Mouse (Mus musculus) lung, embryonic 15.5 days (tissue): ENCODE measurements around the gene Tkt. TPM values are rescaled to one million over a fixed set of nuclear protein-coding genes. Genes with fewer than 3 reads are reported as not detected.
"Not testable (repeated sequence)": the region's sequence is repeated elsewhere in the genome, so short reads cannot be mapped to it uniquely, and the experiment has no call there.

ENCODE experiments used
- ATAC-seq: fragments of 200-750 bp; cut with Nextera tagmentation; 2 replicates; pipeline ENCODE4 v1.8.0; 2017; ENCODE audit warnings: moderate number of reproducible peaks, borderline replicate concordance; ENCODE audit not compliant: low FRiP score, low TSS enrichment; ENCODE audit errors: extremely low read depth
- H3K27ac ChIP-seq: fragments of 300-500 bp; sonication (generic); 2 replicates; pipeline ENCODE4 v1.5.1; 2015; ENCODE audit warnings: moderate library complexity, mild to moderate bottlenecking, inconsistent platforms
- H3K27me3 ChIP-seq: fragments of 300-500 bp; sonication (generic); 2 replicates; pipeline ENCODE4 v1.6.1; 2015; ENCODE audit warnings: inconsistent platforms
- H3K36me3 ChIP-seq: fragments of 300-500 bp; sonication (generic); 2 replicates; pipeline ENCODE4 v1.6.1; 2015; ENCODE audit warnings: inconsistent platforms
- H3K4me1 ChIP-seq: fragments of 300-500 bp; sonication (generic); 2 replicates; pipeline ENCODE4 v1.6.1; 2015; ENCODE audit warnings: inconsistent platforms
- H3K4me2 ChIP-seq: fragments of 300-500 bp; sonication (generic); 2 replicates; pipeline ENCODE4 v1.6.1; 2015; ENCODE audit warnings: inconsistent platforms, mild to moderate bottlenecking, moderate library complexity
- H3K4me3 ChIP-seq: fragments of 300-500 bp; sonication (generic); 2 replicates; pipeline ENCODE4 v1.5.1; 2015; ENCODE audit warnings: mild to moderate bottlenecking, inconsistent platforms
- H3K9ac ChIP-seq: fragments of 300-500 bp; sonication (generic); 2 replicates; pipeline ENCODE4 v1.6.1; 2015; ENCODE audit warnings: inconsistent platforms
- H3K9me3 ChIP-seq: fragments of 300-500 bp; sonication (generic); 2 replicates; pipeline ENCODE4 v1.6.1; 2016; ENCODE audit warnings: inconsistent platforms
- WGBS: fragments of 180-500 bp; shearing (Covaris S2); methylation state at CpG from one replicate; pipeline ENCODE4 v1.1.7; 2015; 5-methylcytosine and 5-hydroxymethylcytosine counted together
- polyA plus RNA-seq: library from polyadenylated mRNA; unstranded; fragments of >200 nt; fragmentation: Nextera tagmentation; extraction: Ambion mirVana; gene quantifications from 2 replicates; pipeline ENCODE4 v1.2.1, GENCODE M21; 2015

Gene Tkt
- polyA plus RNA-seq, 1 experiment from 2014 or later = 289 TPM

DNA sequence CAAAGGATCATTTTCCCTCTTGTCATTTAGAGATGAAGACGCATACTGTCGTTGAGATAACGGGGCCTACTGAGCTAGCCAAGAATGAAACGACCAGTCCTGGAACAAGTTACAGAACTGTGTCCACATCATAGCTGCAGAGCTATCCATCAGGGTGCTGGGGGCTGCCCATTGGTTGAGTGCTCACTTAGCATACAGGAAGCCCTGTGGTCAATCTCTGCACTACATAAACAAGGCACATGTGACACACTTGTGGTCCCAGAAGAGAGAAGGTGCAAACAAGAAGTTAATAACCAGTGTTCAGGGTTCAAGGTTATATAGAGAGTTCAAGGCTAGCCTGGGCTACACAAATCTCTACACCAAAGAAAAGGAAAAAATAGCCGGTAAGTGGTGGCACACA, 16.7 kb upstream of the Tkt start:
- WGBS = 67% methylated on average over 5 of the region's 5 CpGs
- Histone ChIP-seq H3K4me3 (no peak overlapping the region), H3K9me3 (no peaks in the 10 kb centered on the region), H3K4me2 (no peak overlapping the region), H3K36me3 (peaks cover 13% of the 10 kb centered on the region), H3K27ac (no peak overlapping the region), H3K4me1 (peaks cover 10% of the 10 kb centered on the region; the same call in 1 of the 2 replicates), H3K9ac (no peak overlapping the region), H3K27me3 (no peaks in the 10 kb centered on the region)
- no peak for ATAC-seq

GRCm38 (mm10) chr14:30531896-30532295, 16.3 kb upstream of the Tkt start:
- 91% methylated on average over 6 of the region's 6 CpGs for WGBS
- ATAC-seq = no peak
- no peak overlapping the region for H3K4me3 ChIP-seq
- H3K9me3 ChIP-seq = no peaks in the 10 kb centered on the region
- peaks cover 10% of the 10 kb centered on the region; the same call in 1 of the 2 replicates for H3K4me1 ChIP-seq
- no peak overlapping the region for H3K9ac ChIP-seq
- peaks cover 10% of the 10 kb centered on the region for H3K36me3 ChIP-seq
- H3K27me3 ChIP-seq = no peaks in the 10 kb centered on the region
- no peak overlapping the region for H3K27ac ChIP-seq
- H3K4me2 ChIP-seq = no peak overlapping the region

- H3K9ac ChIP-seq = no peak overlapping the region
- H3K9me3 ChIP-seq = no peaks in the 10 kb centered on the region
- H3K27me3 ChIP-seq = no peaks in the 10 kb centered on the region
- no peak for ATAC-seq
- WGBS = 67% methylated on average over 6 of the region's 6 CpGs
- no peak overlapping the region for H3K4me2 ChIP-seq
- H3K4me1 ChIP-seq = peaks cover 10% of the 10 kb centered on the region; the same call in 1 of the 2 replicates
- H3K4me3 ChIP-seq = no peak overlapping the region
- H3K27ac ChIP-seq = no peak overlapping the region
- no peaks in the 10 kb centered on the region for H3K36me3 ChIP-seq
Measured at GRCm38 (mm10) chr14:30533780-30534450, 14.2 kb upstream of the Tkt start.

DNA sequence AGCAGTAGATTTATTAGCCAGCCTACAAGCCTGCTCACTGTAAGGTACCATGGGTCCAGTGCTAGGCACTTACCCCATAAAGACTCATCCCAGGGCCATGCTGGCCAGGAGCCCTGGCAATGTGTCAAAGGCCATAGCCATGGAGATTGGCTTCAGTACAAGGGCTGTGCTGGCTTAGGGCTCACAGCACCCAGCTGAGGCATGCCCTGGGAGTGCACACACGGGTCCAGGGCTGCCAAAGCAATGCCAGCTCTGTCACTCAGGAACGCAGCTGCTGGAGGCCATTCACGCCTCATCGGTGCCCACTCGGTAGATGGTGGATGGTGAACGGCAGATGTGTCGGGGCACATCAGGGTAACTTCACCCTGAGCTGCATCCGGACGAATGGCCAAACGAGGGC, 6.6 kb upstream of the Tkt start:
- Histone ChIP-seq H3K27me3 (no peaks in the 10 kb centered on the region), H3K9ac (no peak overlapping the region), H3K4me2 (no peak overlapping the region), H3K36me3 (no peaks in the 10 kb centered on the region), H3K4me3 (no peak overlapping the region), H3K9me3 (no peaks in the 10 kb centered on the region), H3K27ac (no peak overlapping the region), H3K4me1 (no peaks in the 10 kb centered on the region)
- WGBS = 70% methylated on average over 10 of the region's 10 CpGs
- no peak for ATAC-seq

- not testable (repeated sequence) for H3K4me2 ChIP-seq, H3K4me3 ChIP-seq, H3K27me3 ChIP-seq, H3K4me1 ChIP-seq, ATAC-seq, H3K9ac ChIP-seq, H3K9me3 ChIP-seq, H3K27ac ChIP-seq, H3K36me3 ChIP-seq
- 83% methylated on average over 5 of the region's 5 CpGs for WGBS
Measured at GRCm38 (mm10) chr14:30543331-30543730, 4.8 kb upstream of the Tkt start.

DNA sequence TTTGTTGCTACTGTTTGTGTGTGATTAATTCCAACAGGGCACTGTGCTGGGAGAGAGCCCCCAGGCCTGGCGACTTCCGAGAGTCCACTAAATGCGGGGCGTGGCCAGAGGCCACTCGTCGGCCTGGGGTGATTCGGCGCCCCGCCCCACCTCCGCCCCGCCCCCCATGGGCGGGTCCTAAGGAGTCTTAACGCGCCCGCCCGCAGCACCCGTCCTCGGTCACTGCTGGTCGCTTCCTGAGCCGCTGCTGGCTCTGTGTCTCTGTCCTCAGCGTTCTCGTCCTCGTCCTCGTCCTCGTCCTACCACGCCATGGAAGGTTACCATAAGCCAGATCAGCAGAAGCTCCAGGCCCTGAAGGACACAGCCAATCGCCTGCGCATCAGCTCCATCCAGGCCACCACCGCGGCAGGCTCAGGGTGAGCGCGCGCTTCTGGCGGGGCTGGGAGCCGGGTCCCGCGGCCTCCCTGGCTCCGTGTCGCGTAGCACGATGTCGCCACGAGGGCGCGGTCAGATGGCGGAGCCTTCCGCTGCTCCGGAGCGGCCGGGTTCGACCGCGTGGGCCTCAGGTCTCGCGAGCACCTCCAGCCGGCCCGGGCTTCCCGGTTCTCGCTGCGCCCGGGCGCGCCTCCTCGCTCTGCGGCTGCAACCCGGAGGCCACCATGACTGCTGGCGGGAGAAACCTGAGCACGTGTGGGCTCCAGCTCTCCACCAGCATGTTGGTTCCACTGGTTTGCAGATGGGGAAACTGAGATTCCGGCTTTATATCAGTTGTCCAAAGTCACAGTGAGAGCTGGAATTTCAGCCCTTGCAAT, 1.0 kb downstream of the Tkt start:
- H3K9me3 ChIP-seq = no peaks in the 10 kb centered on the region
- H3K9ac ChIP-seq = peak overlapping the region; percentile 78
- peak overlapping the region; percentile 79 for H3K4me3 ChIP-seq
- H3K4me2 ChIP-seq = peak overlapping the region; percentile 90
- H3K27me3 ChIP-seq = no peaks in the 10 kb centered on the region
- peak overlapping the region; percentile 94 for H3K27ac ChIP-seq
- H3K4me1 ChIP-seq = peaks cover 34% of the 10 kb centered on the region
- H3K36me3 ChIP-seq = no peaks in the 10 kb centered on the region
- peak; percentile 94 for ATAC-seq
- WGBS = under 1% methylated on average over 69 of the region's 69 CpGs

DNA sequence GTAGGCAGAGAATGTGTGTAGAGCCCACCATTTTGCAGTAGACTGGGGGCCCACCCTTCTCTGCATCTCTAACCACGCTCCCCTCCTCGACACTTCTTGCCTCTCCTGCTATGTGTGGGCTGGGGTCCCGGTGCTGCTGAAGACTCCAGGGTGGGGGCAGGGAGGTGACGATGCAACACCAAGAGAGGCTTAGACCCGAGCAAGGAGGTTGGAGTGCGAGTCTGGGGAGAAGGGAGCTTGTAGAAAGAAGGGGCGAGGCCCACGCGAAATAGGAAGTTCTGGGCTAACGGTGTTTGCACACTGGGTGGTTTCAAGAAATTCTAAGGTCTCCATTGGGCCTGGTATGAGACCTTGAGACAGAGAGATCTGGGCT, 1.6 kb downstream of the Tkt start:
- H3K9ac ChIP-seq = peak overlapping the region; percentile 78
- H3K4me3 ChIP-seq = peak overlapping the region; percentile 79
- ATAC-seq = peak; percentile 8; the same call in 1 of the 2 replicates
- peak overlapping the region; percentile 94 for H3K27ac ChIP-seq
- WGBS = 0% methylated on average over 10 of the region's 10 CpGs
- H3K36me3 ChIP-seq = no peaks in the 10 kb centered on the region
- H3K27me3 ChIP-seq = no peaks in the 10 kb centered on the region
- H3K4me1 ChIP-seq = peaks cover 34% of the 10 kb centered on the region
- peak overlapping the region; percentile 90 for H3K4me2 ChIP-seq
- no peaks in the 10 kb centered on the region for H3K9me3 ChIP-seq

DNA sequence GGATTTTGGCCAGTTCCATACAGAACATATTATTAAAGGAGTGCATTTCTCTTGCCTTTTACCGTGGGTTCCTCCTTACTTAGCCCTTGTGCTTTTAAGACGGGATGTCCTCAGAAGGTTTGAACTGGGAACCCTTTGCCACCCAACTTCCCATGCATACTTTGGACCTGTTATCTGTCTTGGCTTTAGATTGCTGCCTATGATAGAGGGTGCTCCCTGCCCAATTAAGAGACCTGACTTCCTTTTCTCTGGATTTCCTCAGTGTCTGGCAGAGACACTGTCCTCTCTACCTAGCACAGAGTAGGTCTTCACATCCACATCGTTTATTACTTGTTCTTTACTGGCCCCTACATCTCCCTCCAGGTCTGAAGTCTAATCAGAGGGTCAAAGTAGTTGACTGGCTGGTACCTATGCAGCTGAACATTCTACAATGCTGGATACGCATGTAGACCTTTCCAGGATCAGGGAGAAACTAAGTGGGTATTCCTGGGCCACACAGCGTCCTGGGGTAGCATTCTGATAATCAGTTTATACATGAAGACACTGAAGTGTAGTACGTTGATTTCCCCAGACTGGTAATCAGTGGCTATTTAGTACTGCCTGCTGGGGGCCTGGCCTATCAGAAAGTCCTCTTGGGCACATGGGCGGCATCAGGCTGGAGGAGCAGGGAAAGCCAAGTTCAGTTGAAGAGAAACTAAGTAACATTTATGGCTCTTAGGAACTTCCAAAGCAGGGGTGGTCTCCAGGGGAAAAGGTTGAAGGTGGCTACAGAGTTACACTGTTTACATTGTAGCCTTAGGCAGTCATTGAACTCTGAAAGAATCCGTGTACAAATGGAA, 2.3 kb downstream of the Tkt start:
- Histone ChIP-seq H3K4me3 (peak overlapping the region; percentile 79), H3K36me3 (peaks cover 4% of the 10 kb centered on the region; the same call in 1 of the 2 replicates), H3K27me3 (no peaks in the 10 kb centered on the region), H3K9me3 (no peaks in the 10 kb centered on the region), H3K4me1 (peaks cover 34% of the 10 kb centered on the region), H3K4me2 (peak overlapping the region; percentile 90), H3K27ac (peak overlapping the region; percentile 94; the same call in 1 of the 2 replicates), H3K9ac (peak overlapping the region; percentile 78)
- no peak for ATAC-seq
- WGBS = 21% methylated on average over 8 of the region's 8 CpGs

DNA sequence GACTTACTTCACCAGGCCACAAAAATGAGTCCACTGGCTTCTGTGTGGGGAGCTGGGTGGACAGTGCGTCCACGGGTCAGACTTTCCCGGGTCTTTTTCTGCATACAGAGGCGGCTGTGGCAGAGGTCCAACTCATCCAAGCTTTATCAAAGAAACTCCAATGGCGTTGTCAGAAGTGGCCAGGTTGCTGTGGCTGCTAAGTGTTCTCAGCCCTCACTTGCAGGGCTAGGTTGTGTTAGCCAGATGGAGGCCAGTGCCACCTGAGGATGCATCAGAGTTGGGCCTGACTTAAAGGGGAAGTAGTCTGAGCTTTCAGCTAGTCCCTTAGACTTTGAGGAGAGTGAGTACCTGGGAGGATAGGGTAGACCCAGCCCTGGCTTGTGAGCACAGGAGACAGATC, 3.4 kb downstream of the Tkt start:
- WGBS = 26% methylated on average over 5 of the region's 5 CpGs
- Histone ChIP-seq H3K4me1 (peaks cover 34% of the 10 kb centered on the region), H3K4me3 (peak overlapping the region; percentile 79), H3K27me3 (no peaks in the 10 kb centered on the region), H3K27ac (peak overlapping the region; percentile 25; the same call in 1 of the 2 replicates), H3K9me3 (no peaks in the 10 kb centered on the region), H3K9ac (peak overlapping the region; percentile 10; the same call in 1 of the 2 replicates), H3K36me3 (peaks cover 13% of the 10 kb centered on the region; the same call in 1 of the 2 replicates), H3K4me2 (peak overlapping the region; percentile 90)
- ATAC-seq = no peak

GRCm38 (mm10) chr14:30551981-30552380, 3.8 kb downstream of the Tkt start:
- peaks cover 14% of the 10 kb centered on the region; the same call in 1 of the 2 replicates for H3K36me3 ChIP-seq
- H3K9ac ChIP-seq = no peak overlapping the region
- H3K4me1 ChIP-seq = peaks cover 34% of the 10 kb centered on the region
- no peak overlapping the region for H3K27ac ChIP-seq
- no peaks in the 10 kb centered on the region for H3K9me3 ChIP-seq
- peak overlapping the region; percentile 90; the same call in 1 of the 2 replicates for H3K4me2 ChIP-seq
- H3K27me3 ChIP-seq = no peaks in the 10 kb centered on the region
- ATAC-seq = no peak
- H3K4me3 ChIP-seq = no peak overlapping the region; the same call in 1 of the 2 replicates
- 82% methylated on average over 2 of the region's 2 CpGs for WGBS

GRCm38 (mm10) chr14:30553185-30553584, 5.0 kb downstream of the Tkt start:
- peaks cover 37% of the 10 kb centered on the region for H3K4me1 ChIP-seq
- H3K4me3 ChIP-seq = no peak overlapping the region
- ATAC-seq = no peak
- H3K36me3 ChIP-seq = peaks cover 14% of the 10 kb centered on the region; the same call in 1 of the 2 replicates
- H3K27me3 ChIP-seq = no peaks in the 10 kb centered on the region
- no peak overlapping the region for H3K9ac ChIP-seq
- no peak overlapping the region for H3K27ac ChIP-seq
- 85% methylated on average over 4 of the region's 4 CpGs for WGBS
- H3K9me3 ChIP-seq = no peaks in the 10 kb centered on the region
- no peak overlapping the region for H3K4me2 ChIP-seq
